Mouse (Mus musculus) forebrain, postnatal 0 days (tissue): ENCODE measurements at regions not wholly inside any gene's neighbourhood (a gene's known extent, or its start where the extent isn't known, plus 50 kb on each side); places are given as distances from the start of the nearest gene placed in this dataset.
"Not testable (repeated sequence)": the region's sequence is repeated elsewhere in the genome, so short reads cannot be mapped to it uniquely, and the experiment has no call there.

Experiments used
- ATAC-seq: fragments of 200-750 bp; cut with Nextera tagmentation; 2 replicates; pipeline ENCODE4 v1.8.0; 2017; ENCODE audit warnings: mild to moderate bottlenecking, moderate library complexity
- DNase-seq: peaks from one replicate; pipeline ENCODE4 v3.0.0-alpha.2; 2015
- H3K27ac ChIP-seq: fragments of 300-500 bp; sonication (generic); 2 replicates; pipeline ENCODE4 v1.5.1; 2014; ENCODE audit warnings: low read depth, mild to moderate bottlenecking, antibody characterized with exemption, low read length, moderate library complexity, mixed read lengths
- H3K27me3 ChIP-seq: fragments of 300-500 bp; sonication (generic); 2 replicates; pipeline ENCODE4 v1.6.1; 2014; ENCODE audit warnings: mild to moderate bottlenecking, low read length, mixed read lengths; ENCODE audit not compliant: insufficient read depth
- H3K36me3 ChIP-seq: fragments of 300-500 bp; sonication (generic); 2 replicates; pipeline ENCODE4 v1.6.1; 2014; ENCODE audit warnings: mild to moderate bottlenecking, moderate library complexity; ENCODE audit not compliant: insufficient read depth
- H3K4me1 ChIP-seq: fragments of 300-500 bp; sonication (generic); 2 replicates; pipeline ENCODE4 v1.6.1; 2014; ENCODE audit warnings: antibody characterized with exemption; ENCODE audit not compliant: insufficient read depth
- H3K4me2 ChIP-seq: fragments of 300-500 bp; sonication (generic); 2 replicates; pipeline ENCODE4 v1.6.1; 2014; ENCODE audit warnings: low read depth, mild to moderate bottlenecking, moderate library complexity
- H3K4me3 ChIP-seq: fragments of 300-500 bp; sonication (generic); 2 replicates; pipeline ENCODE4 v1.5.1; 2014; ENCODE audit warnings: low read depth, low read length, mixed read lengths
- H3K9ac ChIP-seq: fragments of 300-500 bp; sonication (generic); 2 replicates; pipeline ENCODE4 v1.6.1; 2014; ENCODE audit warnings: mild to moderate bottlenecking
- H3K9me3 ChIP-seq: fragments of 300-500 bp; sonication (generic); 2 replicates; pipeline ENCODE4 v1.6.1; 2016; ENCODE audit warnings: low read length
- CTCF ChIP-seq: sonication (generic); IDR thresholded peaks from 2 replicates; pipeline ENCODE4 v1.5.1; 2016; ENCODE audit warnings: antibody characterized with exemption, control low read depth, low read depth
- WGBS: fragments of 180-500 bp; shearing (Covaris S2); extraction: QIAGEN DNeasy Blood & Tissue Kit; methylation state at CpG from one replicate; pipeline ENCODE4 v1.1.7; 2014; 5-methylcytosine and 5-hydroxymethylcytosine counted together

- Histone ChIP-seq H3K27me3 (no peaks in the 10 kb centered on the region), H3K9ac (no peak overlapping the region), H3K36me3 (no peaks in the 10 kb centered on the region), H3K4me1 (no peaks in the 10 kb centered on the region), H3K4me2 (no peak overlapping the region), H3K9me3 (no peaks in the 10 kb centered on the region), H3K4me3 (no peak overlapping the region), H3K27ac (no peak overlapping the region)
- no peak for DNase-seq
- no peak for ATAC-seq
- no peak for TF ChIP-seq CTCF
- WGBS, result 34% methylated on average over 3 of the region's 3 CpGs
Measured at GRCm38 (mm10) chr1:194503517-194503916, 114.5 kb upstream of the Plxna2 start.

- H3K27ac ChIP-seq, result no peak overlapping the region
- H3K9ac ChIP-seq, result no peak overlapping the region
- DNase-seq (no peak), ATAC-seq (no peak)
- no peaks in the 10 kb centered on the region for H3K27me3 ChIP-seq
- H3K36me3 ChIP-seq, result no peaks in the 10 kb centered on the region
- no peaks in the 10 kb centered on the region for H3K4me1 ChIP-seq
- no peak for TF ChIP-seq CTCF
- 86% methylated on average over 2 of the region's 2 CpGs for WGBS
- H3K4me3 ChIP-seq, result no peak overlapping the region
- H3K9me3 ChIP-seq, result no peaks in the 10 kb centered on the region
- no peak overlapping the region for H3K4me2 ChIP-seq
Measured at GRCm38 (mm10) chr1:194496424-194496823, 121.6 kb upstream of the Plxna2 start.

GRCm38 (mm10) chr1:194491111-194491510 lies 126.9 kb upstream of the Plxna2 start:
- Histone ChIP-seq H3K4me3 (no peak overlapping the region), H3K9ac (no peak overlapping the region), H3K27ac (no peak overlapping the region), H3K9me3 (no peaks in the 10 kb centered on the region), H3K27me3 (no peaks in the 10 kb centered on the region), H3K36me3 (no peaks in the 10 kb centered on the region), H3K4me1 (no peaks in the 10 kb centered on the region), H3K4me2 (no peak overlapping the region)
- DNase-seq (no peak), ATAC-seq (no peak)
- TF ChIP-seq CTCF, result no peak

DNA sequence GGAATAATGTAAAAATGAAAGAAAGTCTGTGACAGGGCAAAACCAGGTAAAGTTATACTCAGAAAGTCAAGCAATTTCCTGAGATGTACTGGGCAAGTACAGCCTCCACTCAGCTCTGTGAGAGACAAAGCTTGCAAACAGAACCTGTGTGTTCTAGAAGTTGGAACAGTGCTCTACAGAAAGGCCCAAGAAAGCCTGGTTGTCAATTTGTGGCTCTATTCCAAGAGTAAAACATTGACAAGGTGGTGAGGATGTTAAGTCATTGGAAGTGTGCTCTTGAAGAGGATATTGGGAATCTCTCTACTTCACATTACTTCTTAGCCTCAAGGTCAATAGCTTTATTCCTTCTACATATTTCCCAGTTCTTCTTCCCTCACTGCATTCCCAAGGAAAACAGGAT lies 129.9 kb upstream of the Plxna2 start:
- Histone ChIP-seq H3K4me1 (no peaks in the 10 kb centered on the region), H3K36me3 (no peaks in the 10 kb centered on the region), H3K4me3 (no peak overlapping the region), H3K27me3 (no peaks in the 10 kb centered on the region), H3K4me2 (no peak overlapping the region), H3K27ac (no peak overlapping the region), H3K9ac (no peak overlapping the region), H3K9me3 (no peaks in the 10 kb centered on the region)
- no peak for ATAC-seq
- TF ChIP-seq CTCF, result no peak
- DNase-seq, result no peak

- no peak overlapping the region for H3K27ac ChIP-seq
Measured at GRCm38 (mm10) chr1:194482717-194483059, 135.3 kb upstream of the Plxna2 start.

GRCm38 (mm10) chr1:194482001-194482716 lies 135.9 kb upstream of the Plxna2 start:
- no peak overlapping the region for H3K4me2 ChIP-seq
- 80% methylated on average over 6 of the region's 6 CpGs for WGBS
- TF ChIP-seq CTCF, result no peak
- ATAC-seq (no peak), DNase-seq (no peak)
- no peaks in the 10 kb centered on the region for H3K27me3 ChIP-seq
- H3K4me3 ChIP-seq, result no peak overlapping the region
- H3K9ac ChIP-seq, result no peak overlapping the region
- no peaks in the 10 kb centered on the region for H3K9me3 ChIP-seq
- no peaks in the 10 kb centered on the region for H3K4me1 ChIP-seq
- H3K27ac ChIP-seq, result no peak overlapping the region
- no peaks in the 10 kb centered on the region for H3K36me3 ChIP-seq

More at GRCm38 (mm10) chr1:194482717-194483059, 135.3 kb upstream of the Plxna2 start:
- Histone ChIP-seq H3K9ac (no peak overlapping the region), H3K27me3 (no peaks in the 10 kb centered on the region), H3K36me3 (no peaks in the 10 kb centered on the region), H3K4me1 (no peaks in the 10 kb centered on the region), H3K4me3 (no peak overlapping the region), H3K4me2 (no peak overlapping the region), H3K9me3 (no peaks in the 10 kb centered on the region)
- ATAC-seq, result no peak
- DNase-seq, result no peak
- no peak for TF ChIP-seq CTCF

- not testable (repeated sequence) for H3K4me3 ChIP-seq, ATAC-seq, H3K9ac ChIP-seq, H3K9me3 ChIP-seq, H3K27me3 ChIP-seq, H3K4me2 ChIP-seq, H3K4me1 ChIP-seq, H3K36me3 ChIP-seq, H3K27ac ChIP-seq
- peak; percentile 18 for DNase-seq
- WGBS, result 51% methylated on average over 2 of the region's 2 CpGs
Measured at GRCm38 (mm10) chr1:194471281-194471680, 146.7 kb upstream of the Plxna2 start.
